Mouse (Mus musculus): ENCODE measurements around the gene Fbxw11.

Gene Fbxw11

GRCm38 (mm10) chr11:32751863-32752594 is 109.5 kb downstream of the Fbxw11 start:
- no peak for DNase-seq (ENCODE audit: low spot score)

GRCm38 (mm10) chr11:32752595-32752885 is 110.0 kb downstream of the Fbxw11 start:
- DNase-seq (ENCODE audit: low spot score), result no peak

DNA sequence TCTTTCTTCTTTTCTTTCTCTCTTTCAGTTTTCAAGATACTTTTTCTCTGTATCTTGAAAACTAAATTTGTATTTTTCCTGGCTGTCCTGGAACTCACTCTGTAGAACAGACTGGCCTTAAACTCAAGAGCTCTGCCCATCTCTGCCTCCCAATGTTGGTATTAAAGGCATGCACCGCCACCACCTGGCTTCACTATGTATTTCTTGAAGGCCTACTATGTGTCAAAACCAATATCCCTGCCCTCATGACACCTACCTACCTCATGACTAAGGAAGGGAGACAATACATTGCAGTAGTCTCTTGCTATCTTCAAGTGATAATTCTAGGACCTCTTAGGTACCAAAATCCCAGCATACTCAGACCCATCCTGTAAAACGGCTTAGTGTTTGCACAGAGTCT is 110.8 kb downstream of the Fbxw11 start:
- DNase-seq (ENCODE audit: low spot score), result no peak

DNA sequence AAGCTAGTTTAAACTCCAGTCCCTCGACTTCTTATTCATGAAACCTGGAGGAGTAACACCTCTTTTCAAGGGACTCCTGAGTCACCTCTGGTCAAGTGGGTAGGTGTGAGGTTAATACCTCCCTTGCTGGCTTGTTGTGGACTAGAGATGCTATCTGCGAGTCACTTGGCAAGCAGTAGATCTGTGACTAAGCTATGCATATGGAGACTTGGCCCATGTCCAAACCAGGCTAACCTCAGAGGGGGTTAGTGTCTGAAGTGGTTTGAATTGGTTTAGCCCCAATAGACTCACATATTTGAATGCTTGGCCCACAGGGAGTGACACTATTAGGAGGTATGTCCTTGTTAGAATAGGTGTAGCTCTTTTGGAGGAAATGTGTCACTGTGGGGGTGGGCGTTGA is 120.2 kb downstream of the Fbxw11 start:
- DNase-seq (ENCODE audit: low spot score), result no peak

DNA sequence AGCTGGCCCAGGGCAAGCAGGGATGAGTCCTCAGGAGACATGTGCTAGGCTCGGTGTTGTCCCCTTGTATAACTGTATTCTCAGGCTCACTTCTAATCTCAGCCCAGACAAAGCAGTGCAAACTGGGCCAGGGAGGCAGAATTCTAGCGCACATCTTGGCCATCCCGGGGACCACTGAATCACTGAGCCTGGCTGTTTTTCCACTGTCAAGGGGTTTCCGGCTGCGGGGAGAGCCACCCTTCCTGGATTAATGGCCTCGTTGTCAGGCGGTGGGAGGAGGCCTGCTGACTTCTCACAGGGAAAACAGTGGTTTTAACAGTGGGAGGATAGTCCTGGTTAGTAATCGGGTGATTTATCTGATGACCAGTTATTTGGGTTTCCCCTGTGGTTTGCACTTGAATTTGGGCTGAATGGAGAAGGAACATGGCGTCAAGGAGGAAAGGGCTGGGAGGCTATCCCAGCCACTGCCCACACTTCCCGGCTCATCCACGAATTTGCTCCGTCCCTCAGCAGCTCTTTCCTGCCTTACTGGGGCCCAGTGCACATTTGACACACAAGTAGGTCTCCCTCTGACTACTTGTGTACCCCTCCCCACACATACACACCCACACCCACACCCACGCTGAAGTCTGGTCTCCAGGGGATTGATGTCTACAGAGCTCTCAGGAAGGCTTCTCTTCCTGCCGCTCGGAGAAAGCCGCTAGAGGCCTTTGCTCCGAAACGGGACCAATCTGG is 125.1 kb downstream of the Fbxw11 start:
- DNase-seq (ENCODE audit: low spot score), result no peak

DNA sequence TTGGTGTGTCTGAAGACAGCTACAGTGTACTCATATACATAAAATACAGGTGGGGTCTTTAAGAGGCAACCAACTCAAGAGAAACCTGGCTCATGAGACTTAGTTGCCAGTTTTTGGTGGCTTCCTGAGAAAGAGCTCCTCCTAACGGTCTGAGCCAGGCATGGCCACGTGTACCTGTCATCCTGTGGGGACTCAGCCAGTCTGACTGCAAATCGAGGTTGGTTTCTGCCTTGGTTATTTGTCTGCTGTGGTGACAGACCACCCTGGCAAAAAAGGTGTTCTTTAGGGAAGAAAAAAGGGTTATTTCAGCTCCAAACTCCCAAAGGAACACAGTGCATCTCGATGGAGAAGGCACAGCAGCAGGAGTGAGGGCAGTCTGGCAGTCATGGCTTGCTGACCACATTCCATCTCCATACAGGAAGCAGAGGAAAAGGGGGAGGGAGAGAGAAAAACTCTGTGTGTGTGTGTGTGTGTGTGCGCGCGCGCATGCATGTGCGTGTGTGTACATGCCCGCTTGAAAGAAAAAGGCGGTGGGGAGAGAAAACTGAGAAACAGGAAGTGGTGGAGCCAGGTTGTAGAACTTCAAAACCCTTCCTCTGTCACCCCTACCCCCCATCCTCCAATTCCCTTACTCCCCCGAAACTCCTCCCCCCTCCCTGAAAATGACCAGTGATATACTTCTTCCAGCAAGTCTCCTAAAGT is 126.3 kb downstream of the Fbxw11 start:
- DNase-seq (ENCODE audit: low spot score), result no peak

DNA sequence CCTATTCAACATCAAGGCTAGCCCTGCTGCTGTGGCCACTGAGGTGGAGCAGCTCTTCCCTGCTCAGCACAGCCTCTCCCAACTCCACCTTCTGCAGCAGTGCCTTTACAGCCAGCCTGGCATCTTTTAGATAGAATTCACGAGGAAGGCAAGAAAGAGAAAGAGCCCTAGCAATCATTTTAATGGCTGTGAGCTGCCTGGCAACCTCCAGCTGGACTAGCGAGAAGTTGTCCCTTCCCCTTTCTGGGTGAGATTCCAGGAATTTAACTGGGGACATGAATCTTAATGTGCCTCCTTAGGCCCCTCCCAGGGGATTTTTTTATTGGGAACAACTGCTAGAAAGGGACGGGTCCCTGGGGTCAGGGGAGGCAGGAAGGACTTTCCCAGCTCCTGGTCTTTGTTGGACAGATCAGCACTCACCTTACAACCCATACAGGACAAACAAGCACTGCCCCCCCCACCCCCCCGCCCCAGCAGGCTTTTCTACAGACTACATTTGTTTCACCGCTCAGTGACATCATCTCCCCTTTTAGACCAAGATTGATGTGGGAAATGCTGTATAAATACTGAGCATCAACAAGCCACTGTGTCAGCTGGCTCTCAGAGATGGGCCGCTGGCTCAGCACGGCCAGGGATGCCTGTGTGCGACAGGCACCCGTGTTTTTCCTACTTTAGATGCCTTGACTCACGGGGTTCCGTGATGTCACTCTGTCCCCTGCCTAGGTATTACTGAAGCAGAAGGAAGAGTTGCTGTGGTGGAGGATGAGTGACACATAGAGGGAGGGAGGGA is 138.4 kb downstream of the Fbxw11 start:
- no peak for DNase-seq (ENCODE audit: low spot score)

DNA sequence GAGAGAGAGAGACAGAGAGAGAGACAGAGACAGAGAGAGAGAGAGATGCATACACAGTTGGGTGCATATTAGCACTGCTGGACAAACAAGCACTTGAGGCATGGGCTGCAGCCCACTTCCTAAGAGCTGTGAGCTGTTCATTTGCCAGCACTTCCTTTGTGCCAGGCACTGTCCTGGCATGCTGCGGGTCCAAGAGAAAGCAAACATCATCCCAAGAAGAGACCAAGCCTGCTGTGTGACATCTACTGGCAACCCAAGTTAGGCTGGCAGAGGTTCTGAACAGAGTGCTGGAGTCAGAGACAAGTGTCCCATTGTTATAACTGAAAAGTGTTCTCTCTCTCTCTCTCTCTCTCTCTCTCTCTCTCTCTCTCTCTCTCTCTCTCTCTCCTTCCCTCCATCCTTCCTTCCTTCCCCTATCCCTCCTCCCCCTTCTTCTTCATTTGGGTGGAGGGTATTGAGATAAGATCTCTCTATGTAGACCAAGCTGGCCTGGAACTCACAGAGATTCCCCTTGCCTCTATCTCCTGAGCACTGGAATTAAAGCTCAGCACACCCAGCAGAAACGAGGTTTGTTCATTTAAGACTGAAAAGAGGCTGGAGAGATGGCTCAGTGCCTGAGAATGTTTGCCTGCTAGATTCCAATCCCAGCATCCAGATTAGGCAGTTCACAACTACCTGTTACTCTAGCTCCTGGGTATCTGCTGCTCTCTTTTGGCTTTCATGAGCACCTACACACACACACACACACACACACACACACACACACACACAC is 139.3 kb downstream of the Fbxw11 start:
- DNase-seq (ENCODE audit: low spot score), result no peak

- DNase-seq (ENCODE audit: low spot score), result no peak
Measured at GRCm38 (mm10) chr11:32782724-32783123, 140.2 kb downstream of the Fbxw11 start.

- DNase-seq (ENCODE audit: low spot score), result no peak
Measured at GRCm38 (mm10) chr11:32785591-32786147, 143.1 kb downstream of the Fbxw11 start.

- DNase-seq (ENCODE audit: low spot score), result no peak
Measured at GRCm38 (mm10) chr11:32786201-32786600, 143.7 kb downstream of the Fbxw11 start.

GRCm38 (mm10) chr11:32794759-32795445 is 152.4 kb downstream of the Fbxw11 start:
- DNase-seq (ENCODE audit: low spot score), result no peak
